Mouse (Mus musculus): ENCODE results near the gene Med12l. TPM values are rescaled to one million over a fixed set of nuclear protein-coding genes. Genes with fewer than 3 reads are reported as not detected.

Gene Med12l
- polyA plus RNA-seq, 1 experiment from 2014 or later: 4.0 TPM

DNA sequence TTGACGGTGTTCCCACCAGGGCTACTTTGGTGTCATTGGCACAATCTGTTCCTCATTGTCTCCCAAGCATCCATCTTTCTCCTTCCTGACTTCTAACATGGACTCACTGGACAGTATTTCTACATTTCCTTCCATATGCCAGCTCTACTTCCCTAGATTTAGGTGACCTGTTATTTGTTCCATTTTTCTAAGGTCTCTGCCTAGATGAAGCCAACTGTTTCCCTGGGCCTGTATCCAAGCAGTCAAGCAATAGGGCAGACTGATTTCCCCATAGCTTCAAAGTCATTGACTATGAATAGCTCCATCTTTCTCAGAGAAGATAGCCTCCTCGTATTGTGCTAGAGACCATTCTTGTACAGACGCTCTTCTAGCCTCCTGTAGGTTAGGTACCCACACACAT, 12.0 kb upstream of the Med12l start:
- ATAC-seq: no peak
- Histone ChIP-seq H3K27me3 (peaks cover 1% of the 10 kb centered on the region; the same call in 1 of the 2 replicates), H3K4me2 (replicated peaks) (no peak overlapping the region), H3K9me3 (no peaks in the 10 kb centered on the region), H3K27ac (no peak overlapping the region), H3K4me3 (replicated peaks) (no peak overlapping the region), H3K9ac (replicated peaks) (no peak overlapping the region), H3K4me1 (replicated peaks) (peaks cover 5% of the 10 kb centered on the region; the same call in 1 of the 2 replicates), H3K36me3 (no peaks in the 10 kb centered on the region)
- WGBS: 89% methylated on average over 3 of the region's 3 CpGs

- no peak overlapping the region for H3K27ac ChIP-seq
- H3K4me1 ChIP-seq (replicated peaks): peaks cover 17% of the 10 kb centered on the region
- no peak overlapping the region for H3K4me2 ChIP-seq (replicated peaks)
- no peaks in the 10 kb centered on the region for H3K36me3 ChIP-seq
- H3K9ac ChIP-seq (replicated peaks): no peak overlapping the region
- H3K27me3 ChIP-seq: peaks cover 22% of the 10 kb centered on the region
- H3K4me3 ChIP-seq (replicated peaks): no peak overlapping the region
- no peaks in the 10 kb centered on the region for H3K9me3 ChIP-seq
- no peak for ATAC-seq
- 76% methylated on average over 5 of the region's 5 CpGs for WGBS
Observed at GRCm38 (mm10) chr3:59003756-59004155, 1.9 kb upstream of the Med12l start.

- peak; percentile 73 for ATAC-seq
- WGBS: under 1% methylated on average over 66 of the region's 83 CpGs
Observed at GRCm38 (mm10) chr3:59005996-59006730, 538 bp downstream of the Med12l start.

GRCm38 (mm10) chr3:59006731-59007441, 1.3 kb downstream of the Med12l start:
- no peaks in the 10 kb centered on the region for H3K9me3 ChIP-seq
- no peaks in the 10 kb centered on the region for H3K36me3 ChIP-seq
- H3K4me1 ChIP-seq (replicated peaks): peaks cover 17% of the 10 kb centered on the region
- WGBS: under 1% methylated on average over 69 of the region's 77 CpGs
- H3K27ac ChIP-seq: peak overlapping the region; percentile 92
- H3K4me2 ChIP-seq (replicated peaks): peak overlapping the region; percentile 89
- peak; percentile 88 for ATAC-seq
- peaks cover 26% of the 10 kb centered on the region for H3K27me3 ChIP-seq
- peak overlapping the region; percentile 84 for H3K9ac ChIP-seq (replicated peaks)
- H3K4me3 ChIP-seq (replicated peaks): peak overlapping the region; percentile 77

More at GRCm38 (mm10) chr3:59005996-59006730, 538 bp downstream of the Med12l start:
- peaks cover 17% of the 10 kb centered on the region for H3K4me1 ChIP-seq (replicated peaks)
- H3K27ac ChIP-seq: peak overlapping the region; percentile 92
- H3K36me3 ChIP-seq: no peaks in the 10 kb centered on the region
- H3K9me3 ChIP-seq: no peaks in the 10 kb centered on the region
- H3K4me3 ChIP-seq (replicated peaks): peak overlapping the region; percentile 77
- H3K27me3 ChIP-seq: peaks cover 26% of the 10 kb centered on the region
- peak overlapping the region; percentile 89 for H3K4me2 ChIP-seq (replicated peaks)
- peak overlapping the region; percentile 84 for H3K9ac ChIP-seq (replicated peaks)

GRCm38 (mm10) chr3:59010276-59010675, 4.7 kb downstream of the Med12l start:
- H3K4me3 ChIP-seq (replicated peaks): no peak overlapping the region
- WGBS: 92% methylated on average over 3 of the region's 3 CpGs

GRCm38 (mm10) chr3:59015698-59016412, 10.2 kb downstream of the Med12l start:
- Histone ChIP-seq H3K4me1 (replicated peaks) (no peaks in the 10 kb centered on the region), H3K4me2 (replicated peaks) (no peak overlapping the region), H3K4me3 (replicated peaks) (no peak overlapping the region), H3K27me3 (no peaks in the 10 kb centered on the region), H3K36me3 (no peaks in the 10 kb centered on the region), H3K9ac (replicated peaks) (no peak overlapping the region), H3K9me3 (no peaks in the 10 kb centered on the region), H3K27ac (no peak overlapping the region)
- peak; percentile 52 for ATAC-seq
- 69% methylated on average over 4 of the region's 4 CpGs for WGBS

More at GRCm38 (mm10) chr3:59010276-59010675, 4.7 kb downstream of the Med12l start:
- Histone ChIP-seq H3K27ac (no peak overlapping the region), H3K4me1 (replicated peaks) (peaks cover 9% of the 10 kb centered on the region), H3K9me3 (no peaks in the 10 kb centered on the region), H3K4me2 (replicated peaks) (no peak overlapping the region), H3K36me3 (no peaks in the 10 kb centered on the region), H3K9ac (replicated peaks) (no peak overlapping the region), H3K27me3 (peaks cover 15% of the 10 kb centered on the region)
- ATAC-seq: no peak

- H3K4me3 ChIP-seq (replicated peaks): no peak overlapping the region
- H3K27me3 ChIP-seq: no peaks in the 10 kb centered on the region
- no peak overlapping the region for H3K9ac ChIP-seq (replicated peaks)
- H3K27ac ChIP-seq: no peak overlapping the region
- no peaks in the 10 kb centered on the region for H3K36me3 ChIP-seq
- 94% methylated on average over 9 of the region's 9 CpGs for WGBS
- no peak overlapping the region for H3K4me2 ChIP-seq (replicated peaks)
- peaks cover 5% of the 10 kb centered on the region; the same call in 1 of the 2 replicates for H3K4me1 ChIP-seq (replicated peaks)
- H3K9me3 ChIP-seq: no peaks in the 10 kb centered on the region
- ATAC-seq: no peak
Observed at GRCm38 (mm10) chr3:59016501-59016900, 10.9 kb downstream of the Med12l start.

DNA sequence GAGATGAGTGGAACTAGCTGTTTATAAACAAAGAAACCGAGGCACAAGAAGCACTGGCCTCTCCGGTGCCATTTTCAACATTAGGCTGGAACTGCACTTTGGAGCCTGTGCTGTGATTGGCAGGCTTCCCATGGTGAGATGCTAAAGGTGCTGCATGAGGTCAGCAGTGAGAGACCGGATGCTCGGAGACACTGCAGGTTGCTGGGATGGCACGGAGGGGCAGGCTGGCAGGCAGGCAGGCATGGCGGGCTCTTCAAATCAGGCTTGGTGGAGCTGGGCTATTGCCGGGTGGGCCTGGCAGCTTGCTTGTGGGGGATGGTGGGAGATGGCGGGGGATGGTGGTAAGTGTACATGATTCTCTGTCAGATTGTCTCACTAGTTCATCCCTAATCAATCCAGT, 15.6 kb downstream of the Med12l start:
- H3K36me3 ChIP-seq: no peaks in the 10 kb centered on the region
- ATAC-seq: no peak

GRCm38 (mm10) chr3:59022251-59022650, 16.6 kb downstream of the Med12l start:
- Histone ChIP-seq H3K9ac (replicated peaks) (no peak overlapping the region), H3K4me3 (replicated peaks) (no peak overlapping the region), H3K36me3 (no peaks in the 10 kb centered on the region), H3K4me1 (replicated peaks) (peaks cover 8% of the 10 kb centered on the region; the same call in 1 of the 2 replicates), H3K9me3 (no peaks in the 10 kb centered on the region), H3K27me3 (no peaks in the 10 kb centered on the region), H3K4me2 (replicated peaks) (no peak overlapping the region), H3K27ac (no peak overlapping the region)
- 60% methylated on average over 2 of the region's 2 CpGs for WGBS
- ATAC-seq: no peak

More for the DNA sequence above, 15.6 kb downstream of the Med12l start:
- Histone ChIP-seq H3K27me3 (no peaks in the 10 kb centered on the region), H3K4me1 (replicated peaks) (peaks cover 8% of the 10 kb centered on the region; the same call in 1 of the 2 replicates), H3K9me3 (no peaks in the 10 kb centered on the region), H3K4me3 (replicated peaks) (no peak overlapping the region), H3K9ac (replicated peaks) (no peak overlapping the region), H3K4me2 (replicated peaks) (no peak overlapping the region), H3K27ac (no peak overlapping the region)
- 66% methylated on average over 8 of the region's 8 CpGs for WGBS

- no peak overlapping the region for H3K27ac ChIP-seq
- ATAC-seq: no peak
- peaks cover 8% of the 10 kb centered on the region; the same call in 1 of the 2 replicates for H3K4me1 ChIP-seq (replicated peaks)
- no peaks in the 10 kb centered on the region for H3K9me3 ChIP-seq
- no peaks in the 10 kb centered on the region for H3K27me3 ChIP-seq
- H3K4me3 ChIP-seq (replicated peaks): no peak overlapping the region
- no peaks in the 10 kb centered on the region for H3K36me3 ChIP-seq
- H3K4me2 ChIP-seq (replicated peaks): no peak overlapping the region
- no peak overlapping the region for H3K9ac ChIP-seq (replicated peaks)
- WGBS: 95% methylated on average over 14 of the region's 14 CpGs
Observed at GRCm38 (mm10) chr3:59022971-59023370, 17.3 kb downstream of the Med12l start.

- no peak overlapping the region for H3K27ac ChIP-seq
- no peaks in the 10 kb centered on the region for H3K27me3 ChIP-seq
- H3K4me3 ChIP-seq (replicated peaks): no peak overlapping the region
- no peak overlapping the region for H3K9ac ChIP-seq (replicated peaks)
- peaks cover 8% of the 10 kb centered on the region; the same call in 1 of the 2 replicates for H3K4me1 ChIP-seq (replicated peaks)
- 79% methylated on average over 14 of the region's 14 CpGs for WGBS
- no peaks in the 10 kb centered on the region for H3K9me3 ChIP-seq
- H3K4me2 ChIP-seq (replicated peaks): no peak overlapping the region
- no peak for ATAC-seq
- no peaks in the 10 kb centered on the region for H3K36me3 ChIP-seq
Observed at GRCm38 (mm10) chr3:59024531-59025192, 19.0 kb downstream of the Med12l start.

Data from midbrain, embryonic 13.5 days (tissue).